Mouse (Mus musculus) embryo, embryonic 9.5 days (tissue): Measurements from ENCODE around the gene Gm10378.
"Not testable (repeated sequence)": the region's sequence is repeated elsewhere in the genome, so short reads cannot be mapped to it uniquely, and the experiment has no call there.

Experiments used
- DNase-seq: peaks from one replicate; pipeline ENCODE4 v3.0.0-alpha.2; 2017; ENCODE audit errors: extremely low spot score

Gene Gm10378

DNA sequence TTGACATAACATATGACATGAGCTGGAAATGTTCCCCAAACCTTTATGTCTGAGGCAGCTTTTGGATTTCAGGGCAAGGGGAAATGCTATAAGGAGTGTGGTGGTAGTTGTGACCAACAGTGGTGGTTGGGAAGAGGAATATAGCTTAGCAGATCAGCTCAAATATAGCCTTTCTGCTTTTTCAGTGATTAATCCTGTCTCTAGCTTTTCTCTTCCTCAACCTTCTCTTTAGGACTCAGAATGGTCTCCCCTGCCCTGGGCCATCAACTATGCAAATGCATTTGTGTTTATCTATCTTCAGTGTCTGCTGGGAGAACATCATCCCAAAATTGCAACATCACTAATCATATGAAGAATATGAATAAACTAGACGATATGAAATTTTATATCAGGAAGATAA, at the start of gene Gm10378:
Gm10378 (plus strand) TSS at position 301 of the 400 bp plus-strand sequence.
- not testable (repeated sequence) for DNase-seq

DNA sequence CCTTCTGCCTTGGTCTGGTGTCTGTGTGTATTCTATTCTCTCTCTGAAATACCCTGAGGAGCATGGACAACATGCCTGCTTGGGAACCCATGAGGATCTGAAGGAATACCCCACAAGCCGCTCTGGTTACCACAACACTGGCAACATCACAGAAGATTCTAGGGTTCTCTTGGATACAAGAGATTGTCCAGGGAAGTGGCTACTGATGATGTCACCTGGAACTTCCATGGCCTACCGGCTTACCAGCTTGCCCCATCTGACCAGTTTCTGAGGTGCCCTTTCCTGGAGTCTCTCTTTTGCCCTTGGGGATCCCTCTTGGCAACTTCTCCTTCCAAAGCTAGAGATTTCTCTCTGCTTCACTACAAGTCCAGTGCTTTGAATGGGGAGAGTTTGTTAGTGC, 13.9 kb upstream of the Gm10378 start, which contains the start of gene Gm3633:
Gm3633 (minus strand) TSS at position 101 of the 400 bp plus-strand sequence.
- not testable (repeated sequence) for DNase-seq
